Mouse (Mus musculus) limb, embryonic 13.5 days (tissue): ENCODE results near the gene Wdr19. TPM values are rescaled to one million over a fixed set of nuclear protein-coding genes. Genes with fewer than 3 reads are reported as not detected.

Experiments used
- ATAC-seq: fragments of 200-750 bp; cut with Nextera tagmentation; 2 replicates; pipeline ENCODE4 v1.8.0; 2017; ENCODE audit warnings: low read depth, moderate number of reproducible peaks, moderate TSS enrichment; ENCODE audit not compliant: low FRiP score
- H3K27ac ChIP-seq: fragments of 300-500 bp; sonication (generic); 2 replicates; pipeline ENCODE4 v1.5.1; 2015; ENCODE audit warnings: inconsistent platforms, mild to moderate bottlenecking, moderate library complexity
- H3K27me3 ChIP-seq: fragments of 300-500 bp; sonication (generic); 2 replicates; pipeline ENCODE4 v1.6.1; 2015; ENCODE audit warnings: mild to moderate bottlenecking, inconsistent platforms
- H3K36me3 ChIP-seq: fragments of 300-500 bp; sonication (generic); 2 replicates; pipeline ENCODE4 v1.6.1; 2015; ENCODE audit warnings: inconsistent platforms, mild to moderate bottlenecking, moderate library complexity
- H3K4me1 ChIP-seq: fragments of 300-500 bp; sonication (generic); 2 replicates; pipeline ENCODE4 v1.6.1; 2015; ENCODE audit warnings: inconsistent platforms
- H3K4me2 ChIP-seq: fragments of 300-500 bp; sonication (generic); replicated peaks from 2 replicates; pipeline ENCODE4 v1.6.1; 2015; ENCODE audit warnings: inconsistent platforms, mild to moderate bottlenecking, moderate library complexity
- H3K4me3 ChIP-seq: fragments of 300-500 bp; sonication (generic); 2 replicates; pipeline ENCODE4 v1.5.1; 2015; ENCODE audit warnings: moderate library complexity, mild to moderate bottlenecking, inconsistent platforms
- H3K9ac ChIP-seq: fragments of 300-500 bp; sonication (generic); 2 replicates; pipeline ENCODE4 v1.6.1; 2015; ENCODE audit warnings: mild to moderate bottlenecking, inconsistent platforms
- H3K9me3 ChIP-seq: fragments of 300-500 bp; sonication (generic); 2 replicates; pipeline ENCODE4 v1.6.1; 2016; ENCODE audit warnings: inconsistent platforms
- WGBS: fragments of 180-500 bp; shearing (Covaris S2); methylation state at CpG from one replicate; pipeline ENCODE4 v1.1.7; 2015; 5-methylcytosine and 5-hydroxymethylcytosine counted together
- polyA plus RNA-seq: library from polyadenylated mRNA; unstranded; fragments of >200 nt; fragmentation: Nextera tagmentation; extraction: Ambion mirVana; gene quantifications from 2 replicates; pipeline ENCODE4 v1.2.1, GENCODE M21; 2015

Gene Wdr19
- 11.0 and 11.3 TPM in 2 replicates for polyA plus RNA-seq

GRCm38 (mm10) chr5:65199346-65200128, at the start of gene Wdr19:
Gene Wdr19 (plus strand): TSS chr5:65199696.
- Histone ChIP-seq H3K9me3 (no peaks in the 10 kb centered on the region), H3K27me3 (no peaks in the 10 kb centered on the region), H3K27ac (peak within 1 kb of the TSS; percentile 66), H3K9ac (peak within 1 kb of the TSS; percentile 74), H3K36me3 (0 out of 2 replicates have a peak, but pooled peaks cover 3% of the 10 kb centered on the region), H3K4me2 (peak within 1 kb of the TSS; percentile 75), H3K4me1 (peaks cover 8% of the 10 kb centered on the region), H3K4me3 (peak within 1 kb of the TSS; percentile 64)
- ATAC-seq: peak; percentile 100
- under 1% methylated on average over 37 of the region's 37 CpGs for WGBS

- Histone ChIP-seq H3K9me3 (no peaks in the 10 kb centered on the region), H3K4me1 (peaks cover 4% of the 10 kb centered on the region; the same call in 1 of the 2 replicates), H3K9ac (no peak overlapping the region), H3K27me3 (no peaks in the 10 kb centered on the region), H3K4me3 (no peak overlapping the region), H3K4me2 (no peak overlapping the region), H3K36me3 (peaks cover 28% of the 10 kb centered on the region), H3K27ac (no peak overlapping the region)
- 91% methylated on average over 6 of the region's 6 CpGs for WGBS
- no peak for ATAC-seq
Observed at GRCm38 (mm10) chr5:65149706-65150105, 49.8 kb upstream of the Wdr19 start.

- peaks cover 21% of the 10 kb centered on the region for H3K36me3 ChIP-seq
- H3K9ac ChIP-seq: no peak overlapping the region
- H3K9me3 ChIP-seq: no peaks in the 10 kb centered on the region
- no peak for ATAC-seq
- no peaks in the 10 kb centered on the region for H3K27me3 ChIP-seq
- H3K4me1 ChIP-seq: peaks cover 4% of the 10 kb centered on the region; the same call in 1 of the 2 replicates
- H3K27ac ChIP-seq: no peak overlapping the region
- 86% methylated on average over 8 of the region's 8 CpGs for WGBS
- H3K4me3 ChIP-seq: no peak overlapping the region
- no peak overlapping the region for H3K4me2 ChIP-seq
Observed at GRCm38 (mm10) chr5:65150376-65150955, 49.0 kb upstream of the Wdr19 start.

- H3K27ac ChIP-seq: no peak overlapping the region
- no peak overlapping the region for H3K4me3 ChIP-seq
- H3K27me3 ChIP-seq: no peaks in the 10 kb centered on the region
- H3K36me3 ChIP-seq: peaks cover 25% of the 10 kb centered on the region
- no peak overlapping the region for H3K9ac ChIP-seq
- 94% methylated on average over 3 of the region's 3 CpGs for WGBS
- no peak overlapping the region for H3K4me2 ChIP-seq
- no peaks in the 10 kb centered on the region for H3K9me3 ChIP-seq
- no peak for ATAC-seq
- H3K4me1 ChIP-seq: peaks cover 4% of the 10 kb centered on the region; the same call in 1 of the 2 replicates
Observed at GRCm38 (mm10) chr5:65151276-65151675, 48.2 kb upstream of the Wdr19 start.

- Histone ChIP-seq H3K9me3 (no peaks in the 10 kb centered on the region), H3K27me3 (no peaks in the 10 kb centered on the region), H3K4me2 (no peak overlapping the region), H3K4me3 (no peak overlapping the region), H3K4me1 (peaks cover 4% of the 10 kb centered on the region; the same call in 1 of the 2 replicates), H3K27ac (no peak overlapping the region), H3K36me3 (peaks cover 29% of the 10 kb centered on the region), H3K9ac (no peak overlapping the region)
- ATAC-seq: no peak
- WGBS: 60% methylated on average over 5 of the region's 5 CpGs
Observed at GRCm38 (mm10) chr5:65151767-65152166, 47.7 kb upstream of the Wdr19 start.

- Histone ChIP-seq H3K4me3 (no peak overlapping the region), H3K9me3 (no peaks in the 10 kb centered on the region), H3K4me1 (peaks cover 4% of the 10 kb centered on the region; the same call in 1 of the 2 replicates), H3K4me2 (no peak overlapping the region), H3K36me3 (peaks cover 21% of the 10 kb centered on the region), H3K27me3 (no peaks in the 10 kb centered on the region), H3K27ac (no peak overlapping the region), H3K9ac (no peak overlapping the region)
- no peak for ATAC-seq
- 88% methylated on average over 6 of the region's 6 CpGs for WGBS
Observed at GRCm38 (mm10) chr5:65154287-65154686, 45.2 kb upstream of the Wdr19 start.

GRCm38 (mm10) chr5:65156853-65157252, 42.6 kb upstream of the Wdr19 start:
- WGBS: 71% methylated on average over 2 of the region's 2 CpGs

GRCm38 (mm10) chr5:65157412-65158381, 41.8 kb upstream of the Wdr19 start:
- Histone ChIP-seq H3K4me3 (no peak overlapping the region), H3K27ac (no peak overlapping the region), H3K4me2 (no peak overlapping the region), H3K9me3 (no peaks in the 10 kb centered on the region), H3K36me3 (peaks cover 22% of the 10 kb centered on the region), H3K4me1 (no peaks in the 10 kb centered on the region), H3K9ac (no peak overlapping the region), H3K27me3 (no peaks in the 10 kb centered on the region)
- no peak for ATAC-seq
- WGBS: 74% methylated on average over 22 of the region's 22 CpGs

More at GRCm38 (mm10) chr5:65156853-65157252, 42.6 kb upstream of the Wdr19 start:
- no peak for ATAC-seq
- Histone ChIP-seq H3K27ac (no peak overlapping the region), H3K4me2 (no peak overlapping the region), H3K4me1 (peaks cover under 1% of the 10 kb centered on the region; the same call in 1 of the 2 replicates), H3K9me3 (no peaks in the 10 kb centered on the region), H3K27me3 (no peaks in the 10 kb centered on the region), H3K4me3 (no peak overlapping the region), H3K36me3 (peaks cover 17% of the 10 kb centered on the region), H3K9ac (no peak overlapping the region)

GRCm38 (mm10) chr5:65158696-65159305, 40.7 kb upstream of the Wdr19 start:
- 0 out of 2 replicates have a peak, but pooled peaks cover 7% of the 10 kb centered on the region for H3K4me1 ChIP-seq
- ATAC-seq: no peak
- no peaks in the 10 kb centered on the region for H3K9me3 ChIP-seq
- no peaks in the 10 kb centered on the region for H3K27me3 ChIP-seq
- 87% methylated on average over 20 of the region's 20 CpGs for WGBS
- H3K36me3 ChIP-seq: peaks cover 31% of the 10 kb centered on the region
- H3K27ac ChIP-seq: no peak overlapping the region
- H3K4me2 ChIP-seq: no peak overlapping the region
- no peak overlapping the region for H3K4me3 ChIP-seq
- H3K9ac ChIP-seq: no peak overlapping the region

- Histone ChIP-seq H3K27me3 (no peaks in the 10 kb centered on the region), H3K27ac (no peak overlapping the region), H3K9me3 (no peaks in the 10 kb centered on the region), H3K4me1 (peaks cover 7% of the 10 kb centered on the region), H3K4me3 (no peak overlapping the region), H3K36me3 (peaks cover 46% of the 10 kb centered on the region), H3K9ac (no peak overlapping the region), H3K4me2 (no peak overlapping the region)
- WGBS: 61% methylated on average over 5 of the region's 5 CpGs
- ATAC-seq: no peak
Observed at GRCm38 (mm10) chr5:65163001-65163400, 36.5 kb upstream of the Wdr19 start.

- ATAC-seq: no peak
- peaks cover 46% of the 10 kb centered on the region for H3K36me3 ChIP-seq
- 78% methylated on average over 17 of the region's 17 CpGs for WGBS
- H3K27ac ChIP-seq: no peak overlapping the region
- peaks cover 13% of the 10 kb centered on the region for H3K4me1 ChIP-seq
- H3K27me3 ChIP-seq: no peaks in the 10 kb centered on the region
- no peak overlapping the region for H3K4me3 ChIP-seq
- no peak overlapping the region for H3K4me2 ChIP-seq
- no peak overlapping the region for H3K9ac ChIP-seq
- no peaks in the 10 kb centered on the region for H3K9me3 ChIP-seq
Observed at GRCm38 (mm10) chr5:65163489-65164092, 35.9 kb upstream of the Wdr19 start.
